Mouse (Mus musculus) gastrocnemius, postnatal 10 days (tissue): ENCODE results near the gene Rpl3. TPM values are rescaled to one million over a fixed set of nuclear protein-coding genes. Genes with fewer than 3 reads are reported as not detected.

ENCODE experiments used
- DNase-seq: peaks from one replicate; pipeline ENCODE4 v3.0.0; 2021; ENCODE audit warnings: mixed read lengths
- total RNA-seq, 2 experiments: library from RNA; stranded (reverse); gene quantifications; 2 replicates each; pipeline ENCODE4 v1.2.3; 2021

Rpl3 gene
- total RNA-seq, 2 experiments from 2014 or later: 224 to 271 TPM

GRCm38 (mm10) chr15:80090155-80090554 is 1.5 kb downstream of the Rpl3 start:
- no peak for DNase-seq

GRCm38 (mm10) chr15:80088637-80089036 is 3.0 kb downstream of the Rpl3 start:
- peak; percentile 85 for DNase-seq

DNA sequence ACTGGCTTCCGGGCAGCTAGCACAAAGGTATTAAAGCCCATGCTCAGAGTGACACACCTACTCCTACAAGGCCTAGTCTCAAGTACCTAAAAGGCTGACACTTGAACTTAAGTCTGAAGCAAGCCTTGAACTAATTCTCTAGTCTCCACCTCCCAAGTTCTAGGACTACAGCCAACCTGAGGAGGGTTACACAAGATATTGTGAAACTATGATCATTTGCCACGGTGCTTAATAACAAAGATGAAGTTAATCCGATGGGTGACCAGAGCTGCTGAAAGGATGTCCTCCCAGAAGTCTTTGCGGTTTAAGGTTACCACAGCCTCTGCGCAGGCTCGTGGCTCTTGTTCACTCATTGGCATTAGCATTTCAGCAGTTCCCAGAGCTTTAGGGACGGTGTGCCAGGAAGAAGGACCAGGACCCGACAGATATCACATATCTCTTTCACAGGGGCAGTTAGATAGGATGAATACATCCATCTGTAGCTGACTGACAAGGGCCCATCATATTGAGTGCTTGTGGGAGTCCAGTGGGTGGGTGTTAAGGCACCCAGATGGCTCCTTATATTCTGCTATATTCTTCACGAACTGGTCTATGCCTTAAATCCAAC is 4.2 kb downstream of the Rpl3 start:
- DNase-seq: no peak

DNA sequence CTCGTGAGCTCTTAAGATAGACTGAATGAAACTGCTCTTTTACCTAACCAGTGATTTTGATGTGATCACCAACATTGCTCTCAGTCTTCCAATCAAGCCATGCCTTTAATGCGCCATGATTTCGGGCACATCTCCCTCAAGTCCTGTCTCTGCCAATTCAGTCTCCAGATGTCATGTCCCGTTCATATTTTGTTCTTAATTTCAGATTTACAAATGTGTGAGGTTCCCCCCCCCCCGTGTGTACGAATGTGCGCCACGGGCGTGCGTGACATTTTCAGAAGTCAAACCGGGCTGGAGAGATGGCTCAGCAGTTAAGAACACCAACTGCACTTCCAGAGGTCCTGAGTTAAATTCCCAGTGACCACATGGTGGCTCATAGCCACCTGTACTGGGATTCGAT is 7.9 kb downstream of the Rpl3 start:
- DNase-seq: no peak

DNA sequence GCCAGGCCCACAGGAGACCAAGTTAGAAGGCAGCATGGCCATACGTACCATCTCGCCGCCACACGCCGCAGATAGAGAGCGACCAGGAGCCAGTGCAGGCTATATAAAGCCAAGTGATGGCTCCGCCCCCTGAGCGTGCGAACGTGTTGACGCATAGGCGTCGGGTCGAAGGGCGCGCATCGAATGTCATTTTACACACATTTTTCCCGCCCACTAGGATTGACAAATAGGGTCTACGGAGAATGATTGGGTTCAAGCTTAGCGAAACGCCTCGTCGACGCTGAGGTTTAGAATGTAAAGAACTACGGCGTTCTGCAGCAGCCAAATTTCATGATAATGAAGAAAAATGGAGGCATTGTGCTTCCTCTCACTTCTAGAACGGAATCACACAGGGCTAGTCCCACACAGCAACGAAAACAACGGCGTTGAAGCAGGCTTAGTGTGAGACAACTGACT is 8.4 kb downstream of the Rpl3 start:
- peak; percentile 98 for DNase-seq

DNA sequence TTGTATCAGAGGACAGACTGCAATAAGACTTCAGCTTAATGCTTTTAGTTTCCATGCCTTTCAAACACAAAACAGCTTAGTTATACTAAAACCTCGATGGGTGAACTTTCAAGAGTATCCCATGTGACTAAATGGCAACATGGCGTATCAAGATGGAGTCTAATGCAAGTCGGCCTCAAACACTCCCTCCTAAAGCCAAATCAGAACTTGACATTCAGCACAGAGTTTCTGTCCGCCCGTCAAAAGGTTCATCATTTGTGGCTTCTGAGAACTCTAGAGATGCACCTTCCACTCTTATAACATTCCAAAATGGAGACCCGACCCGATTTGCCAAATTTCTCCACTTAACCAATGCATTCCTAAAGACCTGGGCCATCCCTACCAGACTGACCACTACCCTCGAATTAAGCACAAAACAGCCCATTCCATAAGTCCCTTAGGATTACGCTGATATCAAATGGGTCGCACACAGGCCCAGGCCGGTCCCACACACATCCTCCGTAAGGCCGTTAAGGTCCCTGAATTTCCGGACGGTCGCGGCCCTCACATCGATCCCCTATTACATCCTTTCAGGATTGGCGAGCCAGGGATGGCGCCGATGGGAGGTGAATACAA is 8.9 kb downstream of the Rpl3 start:
- DNase-seq: no peak

DNA sequence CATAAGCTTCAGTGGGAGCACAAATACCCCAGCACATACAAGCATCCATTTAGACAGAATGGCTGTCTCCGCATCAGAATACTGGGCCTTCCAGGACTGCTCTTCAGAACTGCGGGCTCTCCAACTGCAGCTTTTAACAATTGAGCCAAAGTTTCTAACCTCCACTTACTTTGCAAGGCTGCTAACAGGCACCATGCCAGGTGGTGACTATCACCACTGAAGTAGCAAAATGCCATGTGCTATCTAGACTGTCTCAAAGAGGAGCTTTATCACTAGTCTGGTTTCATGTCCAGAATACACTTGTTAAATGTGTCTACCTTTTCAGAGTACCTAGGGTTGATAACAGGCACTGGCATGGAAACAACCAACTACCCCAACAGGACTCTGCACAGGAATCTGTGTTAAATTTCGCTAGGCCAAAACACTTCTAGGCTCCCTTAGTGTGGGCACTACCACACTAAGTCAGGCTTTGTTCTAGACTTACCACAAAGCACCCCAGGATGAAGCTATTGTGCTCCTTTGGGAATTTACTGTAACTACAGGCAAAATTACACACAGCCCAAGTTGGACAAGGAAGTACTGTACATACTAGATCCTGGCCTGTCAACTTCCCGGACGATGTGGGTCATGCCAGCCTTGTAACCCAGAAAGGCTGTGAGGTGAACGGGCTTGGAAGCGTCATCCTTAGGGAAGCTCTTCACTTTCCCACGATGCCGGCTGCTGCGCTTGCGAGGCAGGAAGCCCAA is 9.7 kb downstream of the Rpl3 start:
- DNase-seq: no peak

DNA sequence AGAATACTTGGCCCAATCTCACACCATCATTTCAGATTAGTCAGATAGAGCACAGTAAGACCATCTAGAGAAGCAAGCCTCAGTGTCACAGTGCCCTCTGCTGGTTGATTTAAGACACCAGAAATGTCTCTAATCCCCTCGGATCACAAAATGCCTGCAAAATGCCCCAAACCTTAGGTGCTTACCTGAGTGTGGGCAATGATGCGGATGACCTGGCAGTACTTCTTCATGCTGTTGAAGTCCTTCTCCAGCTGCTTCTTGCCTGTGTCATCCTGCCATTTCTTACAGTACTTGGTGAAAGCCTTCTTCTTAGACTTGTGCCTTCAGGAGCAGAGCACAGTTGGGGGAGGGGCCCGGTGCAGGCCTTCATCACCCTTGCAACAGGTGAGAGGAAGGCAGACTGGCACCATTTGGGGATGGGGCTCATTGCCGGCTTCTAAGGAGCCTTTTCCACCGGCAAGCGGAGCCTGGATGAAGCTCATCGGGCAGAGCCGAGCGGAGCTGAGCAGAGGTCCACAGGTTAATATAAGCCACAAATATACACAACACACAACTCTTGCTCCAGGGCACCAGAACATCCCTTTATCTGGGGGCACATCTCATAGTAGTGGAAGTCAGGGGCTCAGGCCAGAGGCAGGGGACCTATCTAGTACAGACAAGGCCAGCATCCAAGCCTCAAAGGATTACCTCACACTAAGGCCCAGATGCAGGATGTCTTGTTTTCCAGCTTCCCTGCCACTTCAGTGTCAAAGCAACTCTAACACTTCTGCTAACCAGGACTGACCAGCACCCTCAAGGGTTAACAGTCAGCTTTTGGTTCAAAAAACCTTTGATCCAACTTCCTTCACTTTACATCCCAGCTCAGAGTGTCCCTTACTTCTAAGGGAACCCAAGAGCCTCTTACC is 10.7 kb downstream of the Rpl3 start:
- no peak for DNase-seq

GRCm38 (mm10) chr15:80079954-80080353 is 11.7 kb downstream of the Rpl3 start:
- no peak for DNase-seq

GRCm38 (mm10) chr15:80079129-80079668 is 12.5 kb downstream of the Rpl3 start:
- no peak for DNase-seq

GRCm38 (mm10) chr15:80078058-80078814 is 13.4 kb downstream of the Rpl3 start:
- DNase-seq: no peak

DNA sequence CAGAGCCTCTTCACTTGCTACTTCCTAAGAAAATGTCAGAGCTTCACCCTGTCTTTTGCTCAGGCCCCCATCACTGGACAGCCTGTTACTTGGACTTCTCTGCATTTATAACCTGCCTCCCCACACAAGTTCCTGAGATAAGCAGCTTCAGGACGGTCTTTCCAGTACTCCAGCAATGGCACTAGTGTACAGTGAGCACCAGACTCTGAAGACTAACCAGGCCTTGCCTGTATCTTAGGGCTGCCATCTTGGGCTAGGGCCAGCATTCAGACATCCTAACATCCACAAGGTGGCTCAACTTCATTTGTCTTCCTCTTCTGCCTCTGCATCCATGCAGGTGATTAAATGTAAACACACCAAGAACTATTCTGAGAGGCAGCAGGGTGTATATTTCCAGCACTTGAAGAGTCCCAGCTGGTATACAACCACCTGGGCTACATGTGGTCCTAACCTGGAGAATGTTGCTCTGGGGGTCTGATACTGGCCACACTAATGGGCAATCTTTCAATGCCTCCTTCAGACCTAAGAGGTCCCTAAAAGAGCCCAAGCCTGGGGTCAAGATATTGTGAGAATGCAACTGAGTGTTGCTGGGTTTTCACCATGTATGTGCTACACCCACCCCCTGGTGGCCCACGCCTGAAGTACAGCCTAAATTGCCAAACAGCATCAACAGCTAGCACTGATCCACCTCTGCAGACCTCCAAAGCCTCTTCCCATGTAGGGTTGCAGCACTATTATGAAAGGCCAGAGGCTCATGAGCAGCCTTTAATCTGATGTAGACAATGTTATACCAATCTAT is 15.1 kb downstream of the Rpl3 start:
- DNase-seq: peak; percentile 83

- DNase-seq: no peak
Observed at GRCm38 (mm10) chr15:80075733-80076337, 15.8 kb downstream of the Rpl3 start.

DNA sequence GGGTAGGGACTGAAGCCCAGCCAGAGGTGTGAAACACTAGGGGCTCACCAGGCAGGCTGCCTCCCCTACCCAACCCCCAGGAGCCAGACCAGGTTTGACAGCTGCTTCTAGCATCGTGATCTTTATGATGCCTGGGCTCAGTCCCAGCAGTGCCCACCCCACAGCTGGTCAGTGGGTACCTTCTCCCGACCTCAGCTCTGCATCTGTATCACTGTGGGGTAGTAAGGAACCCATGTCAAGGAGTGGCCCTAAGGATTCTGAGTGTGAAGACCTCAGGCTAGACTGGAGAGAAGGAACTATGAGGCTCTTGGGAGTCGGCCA is 16.3 kb downstream of the Rpl3 start:
- no peak for DNase-seq

GRCm38 (mm10) chr15:80074663-80075373 is 16.9 kb downstream of the Rpl3 start:
- DNase-seq: peak; percentile 65

- no peak for DNase-seq
Observed at GRCm38 (mm10) chr15:80073256-80073621, 18.4 kb downstream of the Rpl3 start.

DNA sequence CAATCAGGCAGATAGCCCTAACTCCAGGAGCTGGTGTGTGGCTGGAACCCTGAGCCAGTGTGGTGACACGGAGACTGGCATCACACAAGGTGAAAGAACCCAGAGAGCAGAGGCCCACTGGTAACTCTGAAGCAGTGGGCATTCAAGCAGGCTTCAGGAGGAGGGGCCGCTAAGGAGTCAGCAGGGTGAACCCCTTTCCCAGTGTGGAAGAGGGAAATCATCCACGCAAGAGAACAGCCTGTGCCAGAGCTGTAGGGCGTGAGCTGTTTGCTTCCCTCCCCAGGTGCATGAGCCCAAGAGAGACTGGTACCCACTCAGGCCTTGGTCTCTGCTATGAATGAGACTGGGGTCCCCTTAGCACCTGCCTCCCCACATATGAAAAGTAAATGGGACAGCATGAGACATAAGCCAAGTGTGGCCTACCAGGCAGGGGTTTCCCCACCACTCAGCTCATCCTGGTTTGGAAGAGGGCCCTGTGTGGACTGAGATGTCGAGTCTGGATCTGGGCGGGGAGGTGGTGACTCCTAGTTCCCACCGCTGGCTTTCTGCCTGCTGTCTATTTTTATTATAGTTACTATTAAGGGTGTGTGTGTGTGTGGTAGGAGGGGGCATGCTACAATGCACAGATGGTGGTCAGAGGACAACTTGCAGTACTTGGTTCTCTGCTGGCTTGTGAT is 19.0 kb downstream of the Rpl3 start:
- no peak for DNase-seq

DNA sequence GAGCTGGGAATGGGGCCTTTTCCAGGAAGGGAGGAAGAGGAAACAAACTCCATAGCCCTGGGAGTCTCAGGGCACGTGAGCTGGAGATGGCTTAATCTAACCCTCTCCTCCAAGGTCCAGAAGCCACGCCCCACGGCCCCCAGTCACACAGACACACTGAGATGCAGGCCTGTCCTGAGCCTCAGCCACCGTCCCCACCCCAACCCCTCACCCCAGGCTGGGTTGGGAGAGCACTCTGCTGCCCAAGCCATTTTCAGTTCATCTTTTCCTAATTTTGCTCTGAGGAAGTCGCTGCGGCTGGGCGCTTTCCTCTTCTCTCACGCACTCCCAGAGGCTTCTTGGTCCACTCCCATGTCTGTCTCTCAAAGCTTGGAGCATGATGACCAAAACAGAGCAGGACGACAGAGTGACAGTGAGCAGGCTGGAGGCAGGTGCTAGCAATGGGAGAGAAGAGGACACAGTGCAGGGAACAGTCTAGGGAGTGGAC is 19.7 kb downstream of the Rpl3 start:
- DNase-seq: no peak

- DNase-seq: no peak
Observed at GRCm38 (mm10) chr15:80070095-80070644, 21.5 kb downstream of the Rpl3 start.
